Mouse (Mus musculus) intestine, embryonic 14.5 days (tissue): ENCODE measurements around the gene Pitpna. TPM values are rescaled to one million over a fixed set of nuclear protein-coding genes. Genes with fewer than 3 reads are reported as not detected.

ENCODE experiments used
- ATAC-seq: fragments of 200-750 bp; cut with Nextera tagmentation; replicated peaks from 2 replicates; pipeline ENCODE4 v1.8.0; 2017; ENCODE audit warnings: low read depth, moderate number of reproducible peaks, moderate TSS enrichment, moderate library complexity; ENCODE audit not compliant: low FRiP score, low TSS enrichment
- DNase-seq: peaks from one replicate; pipeline ENCODE4 v3.0.0-alpha.2; 2018; ENCODE audit warnings: low spot score
- H3K27ac ChIP-seq: fragments of 300-500 bp; sonication (generic); 2 replicates; pipeline ENCODE4 v1.5.1; 2014; ENCODE audit warnings: low read depth, mild to moderate bottlenecking, control low read depth
- H3K27me3 ChIP-seq: fragments of 300-500 bp; sonication (generic); replicated peaks from 2 replicates; pipeline ENCODE4 v1.6.1; 2014; ENCODE audit warnings: low read length, control low read depth; ENCODE audit not compliant: control insufficient read depth, insufficient read depth
- H3K36me3 ChIP-seq: fragments of 300-500 bp; sonication (generic); 2 replicates; pipeline ENCODE4 v1.6.1; 2014; ENCODE audit warnings: low read length, control low read depth; ENCODE audit not compliant: control insufficient read depth, insufficient read depth
- H3K4me1 ChIP-seq: fragments of 300-500 bp; sonication (generic); replicated peaks from 2 replicates; pipeline ENCODE4 v1.6.1; 2014; ENCODE audit warnings: low read length, control low read depth, mixed read lengths; ENCODE audit not compliant: control insufficient read depth, insufficient read depth
- H3K4me2 ChIP-seq: fragments of 300-500 bp; sonication (generic); 2 replicates; pipeline ENCODE4 v1.6.1; 2014; ENCODE audit warnings: low read length
- H3K4me3 ChIP-seq: fragments of 300-500 bp; sonication (generic); 2 replicates; pipeline ENCODE4 v1.5.1; 2014; ENCODE audit warnings: low read depth, low read length, control low read depth, mixed read lengths
- H3K9ac ChIP-seq: fragments of 300-500 bp; sonication (generic); 2 replicates; pipeline ENCODE4 v1.6.1; 2014; ENCODE audit warnings: mild to moderate bottlenecking, low read length
- H3K9me3 ChIP-seq: fragments of 300-500 bp; sonication (generic); 2 replicates; pipeline ENCODE4 v1.6.1; 2016; ENCODE audit warnings: low read length, control low read depth; ENCODE audit not compliant: control insufficient read depth
- WGBS: fragments of 180-500 bp; shearing (Covaris S2); extraction: QIAGEN DNeasy Blood & Tissue Kit; methylation state at CpG from one replicate; pipeline ENCODE4 v1.1.7; 2014; 5-methylcytosine and 5-hydroxymethylcytosine counted together
- polyA plus RNA-seq: library from polyadenylated mRNA; unstranded; fragments of >200 nt; fragmentation: Nextera tagmentation; extraction: Ambion mirVana; gene quantifications from 2 replicates; pipeline ENCODE4 v1.2.1, GENCODE M21; 2014

Pitpna gene
- polyA plus RNA-seq, 1 experiment from 2014 or later: 82.1 TPM

GRCm38 (mm10) chr11:75653781-75654470 lies 66.0 kb downstream of the Pitpna start:
- peaks cover 38% of the 10 kb centered on the region for H3K4me1 ChIP-seq
- 1% methylated on average over 40 of the region's 45 CpGs for WGBS
- no peaks in the 10 kb centered on the region; the same call in 1 of the 2 replicates for H3K27me3 ChIP-seq
- peak overlapping the region; percentile 74 for H3K4me2 ChIP-seq
- no peaks in the 10 kb centered on the region for H3K9me3 ChIP-seq
- ATAC-seq: peak; percentile 47
- DNase-seq: peak; percentile 92
- peak overlapping the region; percentile 62; the same call in 1 of the 2 replicates for H3K27ac ChIP-seq
- H3K9ac ChIP-seq: peak overlapping the region; percentile 43
- peaks cover 17% of the 10 kb centered on the region; the same call in 1 of the 2 replicates for H3K36me3 ChIP-seq
- peak overlapping the region; percentile 47 for H3K4me3 ChIP-seq

- Histone ChIP-seq H3K9ac (no peak overlapping the region; the same call in 1 of the 2 replicates), H3K4me3 (peak overlapping the region; percentile 47), H3K4me1 (peaks cover 38% of the 10 kb centered on the region), H3K9me3 (no peaks in the 10 kb centered on the region), H3K4me2 (peak overlapping the region; percentile 74), H3K36me3 (peaks cover 20% of the 10 kb centered on the region; the same call in 1 of the 2 replicates), H3K27ac (peak overlapping the region; percentile 71), H3K27me3 (no peaks in the 10 kb centered on the region; the same call in 1 of the 2 replicates)
- ATAC-seq (peak; percentile 2), DNase-seq (no peak)
- 45% methylated on average over 25 of the region's 25 CpGs for WGBS
Measured at GRCm38 (mm10) chr11:75654471-75655390, 66.8 kb downstream of the Pitpna start.

GRCm38 (mm10) chr11:75655621-75656545 lies 68.0 kb downstream of the Pitpna start:
- no peaks in the 10 kb centered on the region for H3K9me3 ChIP-seq
- no peaks in the 10 kb centered on the region; the same call in 1 of the 2 replicates for H3K27me3 ChIP-seq
- peak overlapping the region; percentile 51 for H3K4me3 ChIP-seq
- H3K9ac ChIP-seq: peak overlapping the region; percentile 55
- peak; percentile 47 for ATAC-seq
- H3K36me3 ChIP-seq: peaks cover 31% of the 10 kb centered on the region
- peak overlapping the region; percentile 71 for H3K27ac ChIP-seq
- H3K4me1 ChIP-seq: peaks cover 35% of the 10 kb centered on the region
- peak overlapping the region; percentile 66 for H3K4me2 ChIP-seq
- peak; percentile 83 for DNase-seq
- WGBS: under 1% methylated on average over 72 of the region's 78 CpGs

GRCm38 (mm10) chr11:75656621-75657590 lies 69.0 kb downstream of the Pitpna start:
- WGBS: 56% methylated on average over 19 of the region's 20 CpGs
- peak overlapping the region; percentile 51 for H3K4me3 ChIP-seq
- H3K27me3 ChIP-seq: no peaks in the 10 kb centered on the region; the same call in 1 of the 2 replicates
- ATAC-seq (no peak), DNase-seq (no peak)
- no peak overlapping the region for H3K27ac ChIP-seq
- peak overlapping the region; percentile 55 for H3K9ac ChIP-seq
- H3K4me1 ChIP-seq: peaks cover 32% of the 10 kb centered on the region
- peaks cover 41% of the 10 kb centered on the region for H3K36me3 ChIP-seq
- H3K4me2 ChIP-seq: peak overlapping the region; percentile 66
- H3K9me3 ChIP-seq: no peaks in the 10 kb centered on the region

- no peak overlapping the region for H3K27ac ChIP-seq
- H3K4me2 ChIP-seq: no peak overlapping the region
- peaks cover 24% of the 10 kb centered on the region for H3K4me1 ChIP-seq
- H3K36me3 ChIP-seq: peaks cover 50% of the 10 kb centered on the region
- no peaks in the 10 kb centered on the region for H3K27me3 ChIP-seq
- H3K4me3 ChIP-seq: no peak overlapping the region
- H3K9ac ChIP-seq: no peak overlapping the region
- DNase-seq: no peak
- H3K9me3 ChIP-seq: no peaks in the 10 kb centered on the region
- ATAC-seq: no peak
Measured at GRCm38 (mm10) chr11:75657841-75658240, 69.9 kb downstream of the Pitpna start.

GRCm38 (mm10) chr11:75658311-75658710 lies 70.4 kb downstream of the Pitpna start:
- ATAC-seq (no peak), DNase-seq (no peak)
- H3K4me1 ChIP-seq: peaks cover 20% of the 10 kb centered on the region
- no peak overlapping the region for H3K9ac ChIP-seq
- no peak overlapping the region for H3K4me2 ChIP-seq
- H3K9me3 ChIP-seq: no peaks in the 10 kb centered on the region
- no peak overlapping the region for H3K4me3 ChIP-seq
- no peaks in the 10 kb centered on the region for H3K27me3 ChIP-seq
- H3K27ac ChIP-seq: no peak overlapping the region
- WGBS: 95% methylated on average over 13 of the region's 13 CpGs
- peaks cover 54% of the 10 kb centered on the region for H3K36me3 ChIP-seq

GRCm38 (mm10) chr11:75658996-75659750 lies 71.3 kb downstream of the Pitpna start:
- no peak overlapping the region for H3K4me3 ChIP-seq
- H3K27me3 ChIP-seq: no peaks in the 10 kb centered on the region
- H3K27ac ChIP-seq: no peak overlapping the region
- no peaks in the 10 kb centered on the region for H3K9me3 ChIP-seq
- 85% methylated on average over 14 of the region's 14 CpGs for WGBS
- H3K9ac ChIP-seq: no peak overlapping the region
- H3K36me3 ChIP-seq: peaks cover 56% of the 10 kb centered on the region
- DNase-seq (no peak), ATAC-seq (no peak)
- H3K4me2 ChIP-seq: no peak overlapping the region
- peaks cover 16% of the 10 kb centered on the region for H3K4me1 ChIP-seq
